Comparison of ENCODE assay signal across 8 mouse cellular contexts in the genomic region with DNA sequence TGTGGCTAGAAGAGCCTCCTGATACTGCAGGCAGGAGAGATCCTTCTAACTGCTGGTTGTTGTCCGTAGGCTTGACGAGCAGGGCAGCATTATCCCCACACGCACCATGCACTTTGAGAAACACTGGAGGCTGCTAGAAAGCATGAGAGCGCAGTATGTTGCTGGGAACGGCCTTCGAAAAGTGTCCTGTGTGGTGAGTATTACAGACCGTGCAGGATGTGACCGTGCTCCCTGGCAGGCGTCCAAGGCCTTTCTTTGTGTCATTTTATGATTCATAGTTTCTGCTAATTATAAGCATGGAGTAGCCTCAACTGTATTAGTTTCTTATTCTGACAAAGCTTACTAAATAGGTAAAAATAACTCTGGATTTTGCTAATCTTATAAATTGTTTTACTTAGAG. TPM values are rescaled to one million over a fixed set of nuclear protein-coding genes. Genes with fewer than 3 reads are reported as not detected.
DNase-seq lines count a peak whose midpoint lies in the region; ATAC-seq and TF ChIP-seq lines count a peak whose summit lies in the region.

No protein-coding gene starts in this region.

- H3K27me3 ChIP-seq in kidney, postnatal 0 days (ENCODE audit: insufficient read depth, low read length) = no peaks in the 10 kb centered on the region
- H3K27me3 ChIP-seq in stomach, embryonic 16.5 days (ENCODE audit: control insufficient read depth, insufficient read depth, low read length) = no peaks in the 10 kb centered on the region

- ATAC-seq in granulocyte monocyte progenitor cell, adult 5-6 weeks (replicated peaks; ENCODE audit: poor library complexity, severe bottlenecking) = peak; percentile 52
- 0 out of 2 replicates have a peak, but pooled peaks have one; percentile 55 for ATAC-seq in kidney, postnatal 0 days (replicated peaks; ENCODE audit: low FRiP score, low read depth)
- ATAC-seq in stomach, embryonic 16.5 days (ENCODE audit: insufficient read depth, low FRiP score) = peak; percentile 78

- peak; percentile 7 to 21 for DNase-seq in left cerebral cortex, adult 18-20 months (ENCODE audit: low spot score in 2 of 2)
- DNase-seq in left cerebral cortex, postnatal 36 days (ENCODE audit: low spot score in 2 of 2) = no peak
- DNase-seq in adrenal gland, adult (ENCODE audit: inconsistent age in 2 of 2, low spot score in 1 of 2) = peak; percentile 92 to 98
- DNase-seq in kidney, postnatal 0 days (ENCODE audit: low spot score) = peak; percentile 63
- DNase-seq in embryo, embryonic 10 days (ENCODE audit: low spot score) = no peak
- DNase-seq in layer of hippocampus, adult 9-10 months (ENCODE audit: low spot score) = no peak

- no peak for TF ChIP-seq CTCF in kidney, postnatal 0 days (IDR thresholded peaks at IDR 0.05; ENCODE audit: low read depth)

- peaks cover 40% of the 10 kb centered on the region for H3K36me3 ChIP-seq in kidney, postnatal 0 days (ENCODE audit: insufficient read depth, low read length)
- peaks cover 37% of the 10 kb centered on the region for H3K36me3 ChIP-seq in stomach, embryonic 16.5 days (ENCODE audit: control insufficient read depth, insufficient read depth, low read length)

- intact Hi-C loops in left cerebral cortex, postnatal 36 days (cut with DNase I) = no loop called here

- H3K4me2 ChIP-seq in kidney, postnatal 0 days (ENCODE audit: low read length) = no peak overlapping the region
- H3K4me2 ChIP-seq in stomach, embryonic 16.5 days (ENCODE audit: low read depth, low read length) = no peak overlapping the region

- H3K9ac ChIP-seq in kidney, postnatal 0 days (ENCODE audit: low read depth, low read length) = no peak overlapping the region
- H3K9ac ChIP-seq in stomach, embryonic 16.5 days (ENCODE audit: low read length) = no peak overlapping the region

- H3K4me3 ChIP-seq in kidney, postnatal 0 days (replicated peaks; ENCODE audit: low read depth, low read length) = no peak overlapping the region
- H3K4me3 ChIP-seq in stomach, embryonic 16.5 days (replicated peaks; ENCODE audit: low read length) = no peak overlapping the region

- no peaks in the 10 kb centered on the region for H3K9me3 ChIP-seq in kidney, postnatal 0 days (replicated peaks; ENCODE audit: low read length)
- no peaks in the 10 kb centered on the region for H3K9me3 ChIP-seq in stomach, embryonic 16.5 days (replicated peaks; ENCODE audit: control insufficient read depth, low read length)

- 43% methylated on average over 9 of the region's 9 CpGs for WGBS in kidney, postnatal 0 days
- 51% methylated on average over 9 of the region's 9 CpGs for WGBS in stomach, embryonic 16.5 days

- H3K4me1 ChIP-seq in kidney, postnatal 0 days (replicated peaks; ENCODE audit: insufficient read depth, low read length) = no peaks in the 10 kb centered on the region
- H3K4me1 ChIP-seq in stomach, embryonic 16.5 days (ENCODE audit: control insufficient read depth, insufficient read depth, low read length) = peaks cover 7% of the 10 kb centered on the region

- no peak overlapping the region for H3K27ac ChIP-seq in kidney, postnatal 0 days
- 0 out of 2 replicates have a peak overlapping the region, but pooled peaks have one; percentile 33 for H3K27ac ChIP-seq in stomach, embryonic 16.5 days (ENCODE audit: low read length)

RNA-seq across cellular contexts. Expression of gene Anapc4, which starts 32.0 kb away (rescaled TPM):
- 10 to 100 TPM; 58.1 to 60.2 TPM for total RNA-seq in left cerebral cortex, adult 18-20 months (2021)
- total RNA-seq in left cerebral cortex, postnatal 36 days (2021) = 10 to 100 TPM; 58.8 to 69.1 TPM
- total RNA-seq in granulocyte monocyte progenitor cell, adult 5-6 weeks (2014; fragmentation: Nextera tagmentation) = 71.3 and 92.1 TPM in 2 replicates
- 63.8 and 70.1 TPM in 2 replicates for total RNA-seq in granulocyte monocyte progenitor cell, adult 5-6 weeks (2017)
- polyA plus RNA-seq in kidney, postnatal 0 days (2015; fragmentation: Nextera tagmentation; extraction: Ambion mirVana) = 72.3 and 79.6 TPM in 2 replicates
- polyA plus RNA-seq in stomach, embryonic 16.5 days (2015; fragmentation: Nextera tagmentation; extraction: Ambion mirVana) = 95.1 and 97.0 TPM in 2 replicates

Comparison
In these comparisons a context has a peak if more than half of its experiments do, and no peak if none do; other contexts are left out.
1. DNase-seq: peak in left cerebral cortex, adult 18-20 months (2 of 2), adrenal gland, adult (2 of 2) and kidney, postnatal 0 days (single experiment); none in left cerebral cortex, postnatal 36 days (0 of 2), embryo, embryonic 10 days (single experiment) and layer of hippocampus, adult 9-10 months (single experiment).
2. Peak in every context shown above with its lines, with median percentiles within 50 percentile points of each other: ATAC-seq.